Mouse (Mus musculus) layer of hippocampus, adult 9-10 months (tissue): ENCODE results near the gene Notch4.
"Not testable (repeated sequence)": the region's sequence is repeated elsewhere in the genome, so short reads cannot be mapped to it uniquely, and the experiment has no call there.

Experiments
- DNase-seq: peaks from one replicate; pipeline ENCODE4 v3.0.0; 2022; ENCODE audit warnings: low spot score

Gene Notch4

DNA sequence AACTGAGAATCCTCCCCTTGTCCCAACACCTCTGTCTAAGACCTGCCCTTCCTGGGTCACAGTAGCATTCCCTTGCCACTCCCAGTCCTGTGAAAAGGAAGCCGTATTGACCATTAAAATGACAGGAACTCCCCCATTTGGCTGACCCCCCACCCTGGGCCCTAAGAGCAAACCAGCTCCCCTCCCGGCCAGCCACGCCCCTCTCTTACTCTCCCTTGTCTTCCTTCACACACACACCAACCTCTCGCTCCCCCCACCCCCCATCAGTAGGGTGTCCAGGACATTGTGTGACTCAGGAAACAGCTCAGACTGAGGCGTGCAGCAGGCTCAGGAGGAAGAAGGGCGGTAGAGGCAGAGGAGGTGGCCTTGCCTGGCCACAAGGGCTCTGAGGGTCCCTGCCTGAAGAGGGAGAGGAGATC lies at the start of gene Notch4:
TSS of gene Notch4 (plus strand) at position 266 of the 419 bp plus-strand sequence.
- no peak for DNase-seq

DNA sequence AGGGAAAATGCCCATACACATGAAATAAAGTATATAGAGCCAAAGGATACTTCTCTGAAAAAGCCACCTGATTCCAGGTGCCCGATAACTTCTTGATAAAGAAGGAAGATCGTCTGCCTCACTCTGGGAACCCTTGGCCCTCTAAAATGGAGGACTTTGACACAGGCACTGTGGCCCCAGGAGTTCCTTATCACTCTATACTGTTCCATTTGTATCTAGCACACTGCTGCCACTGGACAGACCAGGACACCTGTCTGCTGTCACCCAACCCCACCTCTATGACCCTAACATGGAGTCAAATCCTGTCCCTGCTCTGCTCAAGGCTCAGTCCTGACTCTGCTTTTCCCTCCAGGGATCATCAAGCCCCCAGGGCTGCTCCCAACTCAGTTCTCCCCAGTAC lies 47.6 kb upstream of the Notch4 start:
- DNase-seq: no peak

DNA sequence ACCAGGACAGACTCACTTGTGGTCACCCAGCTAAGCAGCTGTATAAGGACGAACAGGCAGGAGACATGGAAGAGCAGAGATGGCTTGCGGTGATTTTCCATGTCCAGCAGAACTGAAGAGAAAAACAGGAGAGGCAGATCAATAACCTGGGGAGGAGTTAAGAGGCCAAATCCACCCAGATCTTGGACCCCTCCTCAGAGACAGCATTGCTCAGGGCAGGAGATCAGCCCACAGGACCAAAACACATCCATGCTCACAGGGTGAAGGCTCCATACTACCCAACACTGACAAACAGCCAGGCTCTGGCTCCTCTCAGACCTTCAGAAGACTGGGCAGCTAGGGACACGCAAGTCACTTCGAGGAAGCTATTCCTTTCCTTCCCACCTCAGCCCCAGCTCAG lies 46.8 kb upstream of the Notch4 start, which contains the start of gene Btnl6:
TSS of gene Btnl6 (minus strand) at position 101 of the 400 bp plus-strand sequence.
- DNase-seq: no peak

DNA sequence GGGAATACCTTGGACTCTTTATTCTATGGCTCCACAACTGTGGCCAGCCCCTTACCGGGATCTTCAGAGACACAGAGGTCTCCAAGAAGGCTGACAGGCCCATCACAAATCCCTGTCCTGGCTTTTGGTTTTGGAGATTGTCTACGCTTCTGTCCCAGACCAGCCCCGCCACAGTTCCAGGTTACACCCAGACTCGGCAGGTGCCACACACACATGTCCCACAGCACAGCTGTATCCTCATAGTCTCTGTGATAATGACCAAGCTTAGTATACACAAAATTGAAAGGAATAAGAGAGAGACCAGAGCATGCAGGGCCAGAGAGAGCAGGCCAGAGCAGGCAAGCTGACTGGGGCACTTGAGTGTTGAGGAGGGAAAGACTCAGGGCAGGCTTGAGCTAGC lies 46.3 kb upstream of the Notch4 start:
- no peak for DNase-seq

DNA sequence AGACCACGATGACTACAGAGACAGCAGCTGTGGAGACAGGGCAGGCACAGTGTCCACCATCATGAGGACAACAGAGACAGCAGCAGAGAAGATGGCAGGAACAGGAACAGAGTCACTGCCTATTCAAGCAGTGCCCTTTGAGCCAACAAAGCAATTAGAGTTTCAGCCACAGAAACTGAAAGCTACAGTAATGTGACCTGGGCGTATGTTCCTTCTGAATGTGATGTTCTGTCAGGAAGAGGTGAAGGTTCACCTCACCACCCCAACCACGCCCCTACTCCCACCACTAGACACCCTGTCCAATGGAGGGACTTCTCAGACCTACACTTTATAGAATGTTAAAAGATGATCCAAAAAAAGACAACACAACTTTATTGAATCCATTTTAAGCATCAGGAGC lies 45.5 kb upstream of the Notch4 start:
- not testable (repeated sequence) for DNase-seq

DNA sequence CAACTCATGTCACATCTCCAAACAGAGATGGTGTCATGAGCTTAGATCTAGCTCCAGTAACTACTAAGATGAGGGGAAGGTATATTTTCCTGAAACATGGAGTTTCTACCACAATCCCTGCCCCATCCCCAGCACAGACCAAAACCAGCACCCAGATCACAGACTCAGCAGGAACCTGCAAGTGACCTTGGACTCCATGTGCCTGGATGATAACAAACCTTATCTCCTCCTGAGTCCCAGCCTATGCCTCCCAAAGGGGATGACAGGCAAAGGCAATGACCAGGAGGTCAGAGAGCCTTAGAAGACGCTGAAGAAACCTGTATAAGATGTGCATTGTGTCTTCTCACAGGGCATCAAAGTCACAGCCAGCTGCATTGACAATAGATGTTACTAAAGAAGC lies 45.1 kb upstream of the Notch4 start:
- no peak for DNase-seq

DNA sequence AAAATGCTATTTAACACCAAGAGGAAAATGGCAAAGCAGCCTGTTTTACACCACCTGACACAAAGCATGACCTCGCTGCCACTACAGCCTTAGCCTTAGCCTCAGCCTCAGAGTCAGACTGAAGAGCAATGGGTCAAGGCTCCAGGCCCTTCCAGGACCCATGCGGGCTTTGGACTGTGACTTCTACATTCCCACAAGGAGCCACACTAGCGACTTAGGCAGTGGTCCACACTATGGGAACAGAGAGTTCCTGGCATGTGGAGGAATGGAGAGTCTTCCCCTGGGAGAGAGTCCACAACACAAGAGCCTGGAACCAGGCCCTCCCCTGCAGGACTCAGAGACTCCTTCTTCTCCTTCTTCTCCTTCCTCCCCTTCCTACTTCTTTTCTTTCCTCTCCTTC lies 31.4 kb upstream of the Notch4 start:
- no peak for DNase-seq

DNA sequence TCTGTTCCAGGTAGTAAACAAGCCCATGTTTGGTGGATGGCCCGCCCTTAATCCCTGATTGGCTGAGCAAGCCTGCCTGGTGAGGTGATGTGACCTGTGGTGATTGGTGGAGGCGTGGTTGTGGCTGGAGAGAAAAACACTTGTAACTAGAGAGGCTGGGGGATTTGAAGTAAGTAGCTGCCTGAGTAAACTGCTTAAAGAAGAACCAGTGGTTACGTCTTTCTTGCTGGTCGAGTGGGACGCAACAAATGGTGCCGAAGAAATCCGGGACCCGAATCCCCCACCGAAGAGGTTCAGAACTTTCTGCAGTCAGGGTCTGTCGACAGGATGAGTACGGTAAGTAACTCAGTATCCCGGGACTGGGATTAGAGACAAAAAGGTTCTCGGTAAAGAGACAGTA lies 20.5 kb upstream of the Notch4 start:
- DNase-seq: not testable (repeated sequence)

DNA sequence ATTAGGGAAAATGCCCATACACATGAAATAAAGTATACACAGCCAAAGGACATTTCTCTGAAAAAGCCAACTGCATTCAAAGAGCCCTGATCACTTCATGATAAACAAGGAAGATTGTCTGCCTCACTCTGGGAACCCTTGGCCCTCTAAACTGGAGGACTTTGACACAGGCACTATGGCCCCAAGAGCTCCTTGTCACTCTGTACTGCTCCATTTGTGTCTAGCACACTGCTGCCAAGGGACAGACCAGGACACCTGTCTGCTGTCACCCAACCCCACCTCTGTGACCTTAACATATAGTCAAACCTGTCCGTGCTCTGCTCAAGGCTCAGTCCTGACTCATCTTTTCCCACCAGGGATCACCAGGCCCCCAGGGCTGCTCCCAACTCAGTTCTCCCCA lies 17.3 kb upstream of the Notch4 start:
- no peak for DNase-seq

DNA sequence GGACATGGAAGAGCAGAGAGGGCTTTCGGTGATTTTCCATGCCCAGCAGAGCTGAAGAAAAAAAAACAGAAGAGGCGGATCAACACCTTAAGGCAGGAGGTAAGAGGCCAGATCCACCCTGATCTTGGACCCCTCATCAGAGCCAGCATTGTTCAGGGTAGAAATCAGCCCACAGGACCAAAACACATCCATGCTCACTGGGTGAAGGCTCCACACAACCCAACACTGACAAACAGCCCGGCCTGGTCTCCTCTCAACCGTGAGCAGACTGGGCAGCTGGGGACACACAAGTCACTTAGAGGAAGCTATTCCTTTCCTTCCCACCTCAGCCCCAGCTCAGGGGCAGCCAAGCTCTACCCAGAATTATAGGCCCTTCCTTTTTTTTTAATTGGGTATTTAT lies 16.5 kb upstream of the Notch4 start:
- no peak for DNase-seq

DNA sequence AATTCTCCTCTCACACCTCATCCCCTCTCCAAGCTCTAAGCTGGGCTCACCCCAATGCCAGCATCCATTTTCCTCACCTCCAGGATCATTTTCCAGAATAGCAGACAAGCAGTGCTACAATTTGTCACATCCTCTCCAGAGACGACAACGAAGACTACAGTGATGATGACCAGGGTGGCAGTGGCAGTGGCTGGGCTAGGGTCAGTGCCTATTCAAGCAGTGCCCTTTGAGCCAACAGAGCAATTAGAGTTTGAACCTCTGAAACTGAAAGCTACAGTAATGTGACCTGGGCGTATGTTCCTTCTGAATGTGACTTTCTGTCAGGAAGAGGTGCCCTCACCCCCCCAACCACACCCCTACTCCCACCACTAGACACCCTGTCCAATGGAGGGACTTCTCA lies 14.9 kb upstream of the Notch4 start:
- no peak for DNase-seq

DNA sequence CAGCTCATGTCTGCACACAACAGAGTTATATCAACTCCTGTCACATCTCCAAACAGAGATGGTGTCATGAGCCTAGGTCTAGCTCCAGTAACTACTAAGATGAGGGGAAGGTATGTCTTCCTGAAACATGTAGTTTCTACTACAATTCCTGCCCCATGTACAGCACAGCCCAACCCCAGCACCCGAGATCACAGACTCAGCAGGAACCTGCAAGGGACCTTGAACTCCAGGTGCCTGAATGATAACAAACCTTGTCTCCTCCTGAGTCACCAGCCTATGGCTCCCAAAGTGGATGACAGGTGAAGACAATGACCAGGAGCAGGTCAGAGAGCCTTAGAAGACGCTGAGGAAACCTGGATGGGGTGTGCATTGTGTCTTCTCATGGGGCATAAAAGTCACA lies 14.2 kb upstream of the Notch4 start:
- DNase-seq: no peak

DNA sequence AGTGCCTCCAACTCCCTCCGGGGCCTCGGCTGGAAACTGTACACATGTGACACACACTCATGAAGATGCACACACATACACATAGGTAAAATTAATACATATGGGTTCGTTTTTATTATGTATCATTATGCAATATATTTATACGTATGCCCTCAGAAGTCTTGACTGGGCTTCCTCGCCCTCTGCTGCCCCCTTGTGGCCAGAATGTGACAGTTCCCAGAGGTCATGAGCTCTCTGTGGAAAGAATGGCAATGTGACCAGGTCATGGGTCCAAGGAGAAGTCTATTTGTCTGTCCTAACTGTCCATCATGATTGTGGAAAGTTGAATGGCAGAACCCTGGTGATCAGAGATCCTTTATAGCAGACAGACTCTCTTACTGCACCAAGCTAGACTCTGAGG lies 8.6 kb upstream of the Notch4 start:
- peak; percentile 64 for DNase-seq

DNA sequence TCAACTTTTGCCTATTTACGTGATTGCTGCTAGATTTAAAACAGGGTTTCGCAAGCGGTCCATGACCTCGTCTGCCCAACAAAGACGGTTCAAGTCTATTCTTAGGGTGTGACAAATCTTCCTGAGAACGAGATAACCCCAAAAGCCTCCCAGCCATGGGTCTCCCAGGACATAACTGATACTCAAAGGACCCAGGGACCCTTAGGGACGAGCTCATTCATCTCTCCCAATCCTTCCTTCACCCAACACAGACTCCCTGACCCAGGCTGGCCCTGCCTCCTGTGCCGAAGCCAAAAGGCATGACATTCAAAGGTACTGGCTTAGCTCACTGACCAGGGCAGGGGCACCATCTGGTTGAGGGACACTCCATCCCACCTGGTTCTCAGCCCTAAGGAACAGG lies 7.7 kb upstream of the Notch4 start:
- no peak for DNase-seq

DNA sequence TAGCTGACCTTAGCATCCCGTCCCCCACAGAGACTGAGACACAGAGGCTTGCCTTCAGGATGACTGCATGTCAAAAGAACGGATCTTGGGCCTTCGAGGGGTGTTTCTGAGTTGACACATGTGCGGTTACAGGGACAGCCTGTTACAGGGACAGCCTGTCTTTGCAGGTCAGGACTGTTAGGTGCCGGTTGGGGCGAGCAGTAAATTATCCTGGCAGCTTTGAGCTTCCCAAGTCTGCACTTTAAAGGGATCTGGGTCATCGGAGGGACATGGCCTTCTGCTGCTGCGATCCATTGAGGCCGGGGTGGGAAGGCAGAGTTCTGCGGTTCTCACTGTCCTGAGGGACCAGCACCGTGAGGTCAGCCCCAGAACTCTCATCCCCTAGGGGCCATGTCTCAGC lies 6.7 kb upstream of the Notch4 start:
- no peak for DNase-seq

DNA sequence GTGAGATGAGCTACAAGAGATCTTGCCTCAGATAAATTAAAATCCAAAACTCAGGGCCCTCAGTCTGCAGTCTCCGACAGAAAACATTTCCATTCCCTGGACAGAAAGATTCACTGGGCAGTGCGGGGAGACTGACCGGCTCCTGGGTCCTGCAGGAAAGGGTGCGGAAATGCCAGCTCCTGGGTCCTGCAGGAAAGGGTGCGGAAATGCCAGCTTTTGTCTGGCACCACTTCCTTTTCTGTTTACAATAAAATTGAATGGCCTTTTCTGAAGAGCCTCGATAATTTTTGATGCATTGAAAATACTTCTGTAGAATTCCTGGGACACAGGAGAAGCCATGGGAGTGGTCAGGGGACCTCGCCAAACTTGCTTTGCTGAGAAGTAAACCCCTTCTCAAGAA lies 5.0 kb upstream of the Notch4 start:
- DNase-seq: no peak

DNA sequence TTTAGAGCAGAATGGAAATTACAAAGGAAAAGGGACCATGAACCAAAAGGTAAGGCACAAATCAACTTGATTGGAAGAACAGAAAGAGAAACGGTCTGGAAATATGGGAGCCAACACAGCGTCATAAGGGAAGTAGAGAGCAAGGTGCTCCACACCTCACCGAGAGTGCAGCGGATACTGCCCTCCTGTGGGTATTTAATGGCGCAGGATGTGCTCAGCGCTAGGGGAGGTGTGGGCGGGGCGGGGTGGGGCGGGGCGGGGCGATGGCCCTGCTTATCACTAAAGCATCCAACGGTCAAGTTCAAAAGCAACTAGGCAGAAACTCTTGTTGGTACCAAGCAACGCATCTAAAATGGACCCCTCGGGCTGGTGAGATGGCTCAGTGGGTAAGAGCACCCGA lies 4.2 kb upstream of the Notch4 start:
- DNase-seq: no peak

DNA sequence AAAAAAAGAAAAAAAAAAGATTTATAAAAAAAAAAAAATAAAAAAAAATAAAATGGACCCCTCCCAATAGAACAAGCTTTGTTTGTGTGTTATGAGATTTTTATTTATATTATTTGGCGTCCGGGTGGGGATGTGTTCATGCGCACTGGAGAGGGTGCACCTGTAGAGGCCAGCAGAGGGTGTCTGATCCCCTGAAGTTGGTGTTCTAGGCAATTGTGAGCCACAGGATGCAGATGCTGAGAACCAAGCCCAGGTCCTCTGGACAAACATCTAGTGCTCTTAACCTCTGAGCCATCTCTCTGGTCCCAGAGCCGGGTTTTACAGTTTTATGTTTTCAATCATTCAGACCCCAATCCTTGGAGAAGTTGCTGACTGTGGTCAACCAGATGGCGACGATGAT lies 3.6 kb upstream of the Notch4 start:
- no peak for DNase-seq

DNA sequence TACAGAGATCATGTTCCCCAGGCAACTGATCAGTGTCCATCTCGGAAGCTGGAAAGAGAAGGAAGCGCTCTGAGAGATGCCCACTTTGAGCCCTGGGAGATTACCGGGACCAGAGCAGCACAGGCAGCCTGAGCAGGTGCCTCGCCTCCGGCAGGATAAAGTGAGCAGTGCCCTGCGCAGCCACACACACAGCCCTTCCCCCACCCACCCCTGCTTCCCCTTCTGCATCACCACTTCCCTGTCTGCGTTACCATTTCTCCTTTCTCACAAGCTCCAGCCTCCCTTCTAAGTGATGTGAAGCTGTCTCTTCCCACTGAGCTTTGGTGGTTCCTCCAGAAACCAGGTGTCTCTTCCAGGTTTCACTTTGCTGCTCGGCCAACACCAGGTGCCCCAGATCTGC lies 2.9 kb upstream of the Notch4 start:
- no peak for DNase-seq

DNA sequence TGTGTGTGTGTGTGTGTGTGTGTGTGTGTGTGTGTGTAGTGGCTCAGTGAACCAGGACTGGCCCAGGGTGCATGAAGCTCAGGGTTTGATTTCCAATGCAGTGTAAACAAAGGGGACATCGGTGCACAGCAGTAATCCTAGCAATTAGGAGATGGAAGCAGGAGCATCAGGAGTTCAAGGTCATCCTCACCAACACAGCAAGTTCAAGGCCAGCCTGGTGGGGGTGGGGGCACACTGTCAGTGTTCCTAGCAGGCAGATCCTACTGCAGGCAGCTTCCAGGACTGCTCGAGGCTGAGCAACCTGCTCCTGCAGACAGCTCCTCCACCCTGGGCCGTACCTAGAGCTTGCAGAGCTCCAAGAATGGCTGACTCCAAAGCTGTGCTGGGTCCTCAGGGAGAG lies 1.5 kb upstream of the Notch4 start:
- no peak for DNase-seq

DNA sequence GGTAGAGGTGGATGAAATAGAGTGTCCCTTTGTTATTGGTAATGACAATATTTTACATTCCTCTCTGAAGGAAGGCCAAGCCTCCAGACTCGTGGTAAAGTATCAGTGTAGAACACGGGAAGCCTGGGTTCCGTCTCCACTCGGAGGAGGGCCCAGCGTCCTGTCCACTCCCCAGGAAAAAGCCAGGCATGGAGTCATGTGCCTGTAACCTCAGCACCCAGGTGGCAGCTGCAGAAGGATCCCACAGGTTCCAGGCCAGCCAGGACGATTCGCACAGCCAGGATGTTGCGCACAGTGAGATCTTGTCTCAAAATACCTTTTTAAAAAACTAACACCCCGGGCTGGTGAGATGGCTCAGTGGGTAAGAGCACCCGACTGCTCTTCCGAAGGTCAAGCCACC lies 714 bp upstream of the Notch4 start:
- DNase-seq: no peak

DNA sequence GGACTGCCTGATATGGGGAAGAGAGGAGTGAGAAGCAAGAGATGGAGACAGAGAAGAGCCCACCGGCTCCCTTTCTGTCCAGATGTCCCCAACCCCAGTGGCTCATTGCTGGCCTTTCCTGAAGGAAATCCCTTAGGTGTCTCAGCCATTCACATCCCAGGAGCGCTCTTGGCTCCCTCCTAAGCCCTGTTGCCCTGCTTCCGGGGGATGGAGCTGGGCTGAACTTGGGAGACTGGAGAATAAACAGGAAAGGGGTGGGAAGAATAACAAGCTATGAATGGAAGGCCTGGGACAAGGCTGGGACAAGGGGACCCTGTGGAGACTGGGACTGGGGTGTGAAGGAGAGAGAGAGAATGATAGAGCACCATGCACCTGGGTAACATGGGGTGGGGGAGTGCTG lies 728 bp downstream of the Notch4 start:
- no peak for DNase-seq

DNA sequence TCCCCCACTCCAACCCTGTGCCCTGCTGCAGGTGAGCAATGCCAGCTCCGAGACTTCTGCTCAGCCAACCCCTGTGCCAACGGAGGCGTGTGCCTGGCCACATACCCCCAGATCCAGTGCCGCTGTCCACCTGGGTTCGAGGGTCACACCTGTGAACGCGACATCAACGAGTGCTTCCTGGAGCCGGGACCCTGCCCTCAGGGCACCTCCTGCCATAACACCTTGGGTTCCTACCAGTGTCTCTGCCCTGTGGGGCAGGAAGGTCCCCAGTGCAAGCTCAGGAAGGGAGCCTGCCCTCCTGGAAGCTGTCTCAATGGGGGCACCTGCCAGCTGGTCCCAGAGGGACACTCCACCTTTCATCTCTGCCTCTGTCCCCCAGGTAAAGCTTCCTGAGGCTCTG lies 3.2 kb downstream of the Notch4 start:
- DNase-seq: no peak

DNA sequence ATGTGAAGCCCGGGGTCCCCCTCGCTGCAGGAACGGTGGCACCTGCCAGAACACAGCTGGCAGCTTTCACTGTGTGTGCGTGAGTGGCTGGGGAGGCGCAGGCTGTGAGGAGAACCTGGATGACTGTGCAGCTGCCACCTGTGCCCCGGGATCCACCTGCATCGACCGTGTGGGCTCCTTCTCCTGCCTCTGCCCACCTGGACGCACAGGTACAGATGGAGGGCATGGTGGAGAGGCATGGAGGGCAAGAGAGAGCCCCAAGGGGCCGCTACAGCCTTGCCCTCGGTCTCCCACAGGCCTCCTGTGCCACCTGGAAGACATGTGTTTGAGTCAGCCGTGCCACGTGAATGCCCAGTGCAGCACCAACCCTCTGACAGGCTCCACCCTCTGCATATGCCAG lies 4.4 kb downstream of the Notch4 start:
- no peak for DNase-seq

DNA sequence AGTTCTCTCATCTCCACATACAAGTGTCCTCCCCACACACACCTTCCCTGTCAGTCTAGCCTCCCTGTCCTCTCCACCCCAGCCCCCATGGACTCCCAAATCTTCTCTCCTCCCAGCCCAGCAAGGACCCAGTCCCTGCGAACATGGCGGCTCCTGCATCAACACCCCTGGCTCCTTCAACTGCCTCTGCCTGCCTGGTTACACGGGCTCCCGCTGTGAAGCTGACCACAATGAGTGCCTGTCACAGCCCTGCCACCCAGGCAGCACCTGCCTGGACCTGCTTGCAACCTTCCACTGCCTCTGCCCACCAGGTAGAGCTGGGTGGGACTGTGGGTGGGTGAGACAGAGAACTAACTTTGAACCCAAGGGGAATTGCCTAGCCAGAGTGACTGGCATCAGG lies 5.9 kb downstream of the Notch4 start:
- no peak for DNase-seq
